Mouse (Mus musculus) frontal cortex, postnatal 10 days (tissue): ENCODE results near the gene Wrap53.
"Not testable (repeated sequence)": the region's sequence is repeated elsewhere in the genome, so short reads cannot be mapped to it uniquely, and the experiment has no call there.

ENCODE experiments used
- DNase-seq, 2 experiments: peaks; one replicate each; pipeline ENCODE4 v3.0.0; 2022; ENCODE audit warnings: low spot score in 2 of 2, mixed read lengths in 1 of 2

Gene Wrap53

GRCm38 (mm10) chr11:69532480-69533150, 47.4 kb downstream of the Wrap53 start:
- DNase-seq: no peak

- not testable (repeated sequence) for DNase-seq
Measured at GRCm38 (mm10) chr11:69530755-69531154, 49.3 kb downstream of the Wrap53 start.

GRCm38 (mm10) chr11:69530281-69530680, 49.8 kb downstream of the Wrap53 start:
- not testable (repeated sequence) for DNase-seq

- DNase-seq: no peak
Measured at GRCm38 (mm10) chr11:69528031-69528390, 52.0 kb downstream of the Wrap53 start.

GRCm38 (mm10) chr11:69527098-69528030, 52.7 kb downstream of the Wrap53 start:
- DNase-seq: no peak

GRCm38 (mm10) chr11:69526631-69527030, 53.4 kb downstream of the Wrap53 start:
- DNase-seq: no peak

GRCm38 (mm10) chr11:69525661-69526060, 54.4 kb downstream of the Wrap53 start:
- no peak for DNase-seq

GRCm38 (mm10) chr11:69523651-69524050, 56.4 kb downstream of the Wrap53 start:
- no peak for DNase-seq

GRCm38 (mm10) chr11:69521526-69522149, 58.4 kb downstream of the Wrap53 start:
- no peak for DNase-seq

- DNase-seq: no peak
Measured at GRCm38 (mm10) chr11:69519976-69520375, 60.1 kb downstream of the Wrap53 start.

- DNase-seq: no peak
Measured at GRCm38 (mm10) chr11:69516661-69517060, 63.4 kb downstream of the Wrap53 start.

GRCm38 (mm10) chr11:69516151-69516640, 63.9 kb downstream of the Wrap53 start:
- no peak for DNase-seq

GRCm38 (mm10) chr11:69513840-69514239, 66.2 kb downstream of the Wrap53 start:
- DNase-seq: peak in 1 of 2 experiments; percentile 47
